Mouse (Mus musculus) CH12.LX (cell line): ENCODE data around the gene Msi1. TPM values are rescaled to one million over a fixed set of nuclear protein-coding genes. Genes with fewer than 3 reads are reported as not detected.

Source experiments
- DNase-seq: peaks from one replicate; pipeline ENCODE4 v3.0.0-alpha.2; 2013; ENCODE audit errors: extremely low read depth
- H3K27ac ChIP-seq: 2 replicates; pipeline ENCODE4 v1.5.1; 2012; ENCODE audit warnings: low read depth, mild to moderate bottlenecking, control low read depth, moderate library complexity; ENCODE audit not compliant: insufficient read depth
- H3K27me3 ChIP-seq: replicated peaks from 2 replicates; pipeline ENCODE3; 2012; ENCODE audit warnings: inconsistent platforms
- H3K36me3 ChIP-seq, 2 experiments: replicated peaks in 1 of 2; 2 replicates each; pipeline versions ENCODE3 to v1.6.1; 2012; ENCODE audit warnings: inconsistent platforms in 1 of 2, low read length in 1 of 2, mild to moderate bottlenecking in 1 of 2, mixed read lengths in 1 of 2, moderate library complexity in 1 of 2; ENCODE audit not compliant: control insufficient read depth in 1 of 2, insufficient read depth in 1 of 2
- H3K4me1 ChIP-seq, 2 experiments: 2 replicates each; pipeline ENCODE4 v1.6.1; 2012; ENCODE audit warnings: inconsistent platforms in 1 of 2, moderate library complexity in 1 of 2; ENCODE audit not compliant: insufficient read depth in 2 of 2, control insufficient read depth in 1 of 2
- H3K4me2 ChIP-seq: 2 replicates; pipeline ENCODE4 v1.6.1; 2012; ENCODE audit warnings: low read depth, mild to moderate bottlenecking, control low read depth; ENCODE audit not compliant: poor library complexity, insufficient read depth, severe bottlenecking
- H3K4me3 ChIP-seq, 3 experiments: fragments of 150-350 bp in 1 of 3; sonication (generic) in 1 of 3; replicated peaks in 1 of 3; 2 replicates each; pipeline versions ENCODE3 to v1.5.1; 2011 to 2012; ENCODE audit warnings: low read depth in 2 of 3, low read length in 2 of 3, mild to moderate bottlenecking in 2 of 3, moderate library complexity in 2 of 3, control low read depth in 1 of 3, improper control_type of control experiment in 1 of 3, inconsistent platforms in 1 of 3, mixed read lengths in 1 of 3; ENCODE audit not compliant: poor library complexity in 1 of 3
- H3K79me2 ChIP-seq: replicated peaks from 2 replicates; pipeline ENCODE4 v1.6.1; 2012; ENCODE audit warnings: mild to moderate bottlenecking, moderate library complexity; ENCODE audit not compliant: control insufficient read depth, poor library complexity, insufficient read depth, severe bottlenecking; ENCODE audit errors: extremely low read depth
- H3K9ac ChIP-seq: 2 replicates; pipeline ENCODE4 v1.6.1; 2012; ENCODE audit warnings: low read depth, mild to moderate bottlenecking, control low read depth, moderate library complexity; ENCODE audit not compliant: insufficient read depth
- H3K9me3 ChIP-seq: replicated peaks from 2 replicates; pipeline ENCODE3; 2012; ENCODE audit warnings: low read length, inconsistent platforms, mixed read lengths
- BHLHE40 ChIP-seq: IDR thresholded peaks from 2 replicates; pipeline ENCODE4 v1.6.1; 2011; ENCODE audit warnings: mild to moderate bottlenecking, low read depth, low read length, improper control_type of control experiment
- CTCF ChIP-seq, 2 experiments: IDR thresholded peaks in 1 of 2; conservative IDR thresholded peaks in 1 of 2; 2 replicates each; pipeline ENCODE4 v1.5.1; 2011 to 2012; ENCODE audit warnings: low read depth in 2 of 2, low read length in 2 of 2, improper control_type of control experiment in 1 of 2, inconsistent platforms in 1 of 2, mild to moderate bottlenecking in 1 of 2, moderate library complexity in 1 of 2
- E2F4 ChIP-seq: IDR thresholded peaks from 2 replicates; pipeline ENCODE4 v1.6.1; 2011; ENCODE audit warnings: low read depth, low read length, improper control_type of control experiment; ENCODE audit not compliant: insufficient replicate concordance
- HCFC1 ChIP-seq: IDR thresholded peaks from 2 replicates; pipeline ENCODE4 v1.6.1; 2012; ENCODE audit warnings: low read depth, mild to moderate bottlenecking, inconsistent platforms, low read length, improper control_type of control experiment
- IRF4 ChIP-seq: IDR thresholded peaks from 2 replicates; pipeline ENCODE4 v1.6.1; 2014; ENCODE audit warnings: low read depth, mild to moderate bottlenecking, inconsistent platforms, low read length, improper control_type of control experiment
- JUN ChIP-seq: IDR thresholded peaks from 2 replicates; pipeline ENCODE4 v1.6.1; 2011; ENCODE audit warnings: low read depth, mild to moderate bottlenecking, low read length, improper control_type of control experiment, moderate library complexity; ENCODE audit not compliant: insufficient read depth
- MXI1 ChIP-seq: IDR thresholded peaks from 2 replicates; pipeline ENCODE4 v1.6.1; 2011; ENCODE audit warnings: mild to moderate bottlenecking, low read depth, low read length, improper control_type of control experiment
- MYC ChIP-seq: IDR thresholded peaks from 2 replicates; pipeline ENCODE4 v1.6.1; 2011; ENCODE audit warnings: low read depth, mild to moderate bottlenecking, improper control_type of control experiment, low read length
- NELFE ChIP-seq: IDR thresholded peaks from 2 replicates; pipeline ENCODE4 v1.6.1; 2011; ENCODE audit warnings: low read depth, low read length, improper control_type of control experiment
- POLR2A ChIP-seq: IDR thresholded peaks from 2 replicates; pipeline ENCODE4 v1.6.1; 2011; ENCODE audit warnings: low read depth, mild to moderate bottlenecking, improper control_type of control experiment, low read length
- RAD21 ChIP-seq: IDR thresholded peaks from 2 replicates; pipeline ENCODE4 v1.6.1; 2011; ENCODE audit warnings: low read depth, mild to moderate bottlenecking, low read length, improper control_type of control experiment, moderate library complexity
- RCOR1 ChIP-seq: conservative IDR thresholded peaks from 2 replicates; pipeline ENCODE4 v1.6.1; 2012; ENCODE audit warnings: low read depth, mild to moderate bottlenecking, inconsistent platforms, low read length, improper control_type of control experiment
- SIN3A ChIP-seq: IDR thresholded peaks from 2 replicates; pipeline ENCODE4 v1.6.1; 2012; ENCODE audit warnings: low read length, improper control_type of control experiment, inconsistent platforms
- USF1 ChIP-seq: IDR thresholded peaks from 2 replicates; pipeline ENCODE4 v1.6.1; 2014; ENCODE audit warnings: low read depth, mild to moderate bottlenecking, inconsistent platforms, low read length, improper control_type of control experiment
- USF2 ChIP-seq: conservative IDR thresholded peaks from 2 replicates; pipeline ENCODE4 v1.6.1; 2011; ENCODE audit warnings: low read depth, low read length, improper control_type of control experiment
- ZKSCAN1 ChIP-seq: IDR thresholded peaks from 2 replicates; pipeline ENCODE4 v1.6.1; 2012; ENCODE audit warnings: low read depth, inconsistent platforms, low read length, improper control_type of control experiment, borderline replicate concordance
- dilution Hi-C: fragments of 300-500 bp; cut with MboI; formaldehyde crosslinking; loops from 2 replicates; pipeline ENCODE4 v1.14.3; 2020; ENCODE audit warnings: low sequenced_read_pairs; ENCODE audit not compliant: extremely low pct_unique_long_range_greater_than_20kb, extremely low pct_ligation_motif_present
- in situ Hi-C: fragments of 300-500 bp; cut with MboI; formaldehyde crosslinking; loops from 3 replicates; pipeline ENCODE4 v1.14.3; 2019; ENCODE audit warnings: low sequenced_read_pairs, low pct_ligation_motif_present, low pct_unique_long_range_greater_than_20kb, mixed read lengths
- polyA plus RNA-seq: library from polyadenylated mRNA; unstranded; fragments of >175 nt; gene quantifications from 2 replicates; pipeline ENCODE4 v1.2.1, GENCODE M21; 2012; ENCODE audit warnings: low read depth; ENCODE audit not compliant: insufficient read length
- total RNA-seq, 2 experiments: library from RNA; depleted of rRNA; stranded (reverse); fragments of 300-350 nt in 1 of 2; fragments of >200 nt in 1 of 2; gene quantifications; 2 replicates each; pipeline ENCODE4 v1.2.3; 2012 to 2014

Msi1 gene
- total and polyA plus RNA-seq, 3 experiments = 0.82 to 5.3 (median 4.1) TPM

DNA sequence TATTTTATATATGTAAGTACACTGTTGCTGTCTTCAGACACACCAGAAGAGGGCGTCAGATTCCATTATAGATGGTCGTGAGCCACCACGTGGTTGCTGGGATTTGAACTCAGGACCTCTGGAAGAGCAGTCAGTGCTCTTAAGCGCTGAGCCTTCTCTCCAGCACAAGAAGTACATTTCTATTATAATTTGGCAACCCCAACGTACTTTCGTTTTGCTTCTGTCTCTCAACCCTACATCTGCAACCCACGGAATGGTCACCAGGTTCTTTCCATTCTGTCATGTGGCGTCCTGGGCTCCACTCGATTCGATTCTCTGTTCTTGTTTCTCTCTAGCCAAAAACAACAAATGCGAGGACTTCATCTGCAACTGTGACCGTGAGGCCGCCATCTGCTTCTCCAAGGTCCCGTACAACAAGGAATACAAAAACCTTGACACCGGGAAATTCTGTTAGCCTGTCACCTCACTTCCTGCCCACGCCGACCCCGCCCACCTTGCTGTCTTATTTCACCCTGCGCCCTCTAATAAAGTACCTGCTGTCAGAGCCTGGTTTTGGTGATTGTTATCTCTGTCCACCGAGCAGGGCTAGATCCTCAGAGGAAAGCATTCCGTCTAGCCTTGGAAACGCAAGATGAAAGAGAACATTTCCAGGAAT, 44.9 kb downstream of the Msi1 start:
- no peak overlapping the region for H3K9ac ChIP-seq
- H3K27ac ChIP-seq = no peak overlapping the region
- no peaks in the 10 kb centered on the region for H3K9me3 ChIP-seq
- H3K4me3 ChIP-seq = peak overlapping the region; percentile 10 to 46 (median 26)
- in situ Hi-C loops (no loop called here), dilution Hi-C loops (no loop called here)
- DNase-seq = no peak
- peak; percentile 55 for TF ChIP-seq POLR2A
- peak; percentile 44; the same call in 1 of the 2 replicates for TF ChIP-seq MXI1
- TF ChIP-seq IRF4 = 0 out of 2 replicates have a peak, but pooled peaks have one; percentile 6
- TF ChIP-seq MYC = peak; percentile 88; the same call in 1 of the 2 replicates
- peak; percentile 19; the same call in 1 of the 2 replicates for TF ChIP-seq HCFC1
- peak; percentile 2; the same call in 1 of the 2 replicates for TF ChIP-seq USF1
- TF ChIP-seq JUN = no peak
- TF ChIP-seq CTCF (conservative IDR thresholded peaks at IDR 0.05 in 1 of 2, IDR thresholded peaks at IDR 0.05 in 1 of 2; ENCODE audit: low read depth in 2 of 2, low read length in 2 of 2) = peak in 1 of 2 experiments; percentile 21; a peak in 2 of 4 replicates
- TF ChIP-seq SIN3A = peak; percentile 59; the same call in 1 of the 2 replicates
- no peak for TF ChIP-seq RCOR1
- peaks cover 6 to 27% of the 10 kb centered on the region in 2 experiments for H3K36me3 ChIP-seq
- peak overlapping the region; percentile 42; the same call in 1 of the 2 replicates for H3K4me2 ChIP-seq
- H3K4me1 ChIP-seq = peaks cover 0 to 12% of the 10 kb centered on the region in 2 experiments; a peak in 2 of 4 replicates
- no peaks in the 10 kb centered on the region for H3K79me2 ChIP-seq
- H3K27me3 ChIP-seq = peaks cover 2% of the 10 kb centered on the region

DNA sequence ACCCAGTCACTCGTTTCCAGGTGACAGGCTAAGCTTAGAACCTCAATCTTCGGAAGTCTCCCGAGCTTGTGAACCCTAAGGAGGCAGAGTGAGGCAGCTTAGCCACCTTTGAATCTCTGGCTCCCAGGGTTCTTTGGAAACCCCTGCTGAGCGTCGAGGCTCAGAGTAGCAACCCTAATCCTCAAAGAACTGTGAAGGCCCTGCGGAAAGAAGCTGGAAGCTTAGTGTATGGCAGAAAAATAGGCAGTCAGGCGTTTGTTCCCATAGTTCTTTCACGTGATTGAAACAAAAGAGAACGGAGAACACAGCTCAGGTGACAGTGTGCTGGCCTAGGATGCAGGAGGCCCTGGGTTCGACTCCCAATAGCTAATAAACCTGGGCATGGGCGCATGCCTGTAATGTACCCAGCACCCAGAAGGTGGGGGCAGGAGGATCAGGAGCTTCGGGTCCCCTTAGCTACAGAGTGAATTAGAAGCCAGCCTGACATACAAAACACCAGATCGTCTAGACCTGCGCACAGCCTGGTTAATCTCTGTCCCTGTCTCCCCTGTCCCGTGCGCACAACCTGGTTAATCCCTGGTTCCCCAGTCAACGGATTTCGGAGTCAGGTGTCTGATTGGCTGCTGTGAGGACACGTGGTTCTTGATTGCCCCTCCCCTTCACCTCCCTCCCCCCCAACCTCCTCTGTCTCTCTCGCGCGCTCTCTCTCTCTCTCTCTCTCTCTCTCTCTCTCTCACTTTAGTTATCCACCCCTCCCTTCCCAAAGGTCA, 46.1 kb downstream of the Msi1 start:
- dilution Hi-C loops = no loop called here
- peaks cover 15 to 39% of the 10 kb centered on the region in 2 experiments for H3K36me3 ChIP-seq
- H3K79me2 ChIP-seq = no peaks in the 10 kb centered on the region
- H3K4me3 ChIP-seq = no peak overlapping the region
- peaks cover 2% of the 10 kb centered on the region for H3K27me3 ChIP-seq
- no peak for TF ChIP-seq NELFE
- TF ChIP-seq ZKSCAN1 = no peak
- no peak for TF ChIP-seq USF2
- no peak for TF ChIP-seq BHLHE40
- no peak for TF ChIP-seq E2F4
- TF ChIP-seq RAD21 = no peak
- TF ChIP-seq, all 38 proteins: peak for 0
- H3K27ac ChIP-seq = no peak overlapping the region
- H3K4me2 ChIP-seq = no peak overlapping the region
- in situ Hi-C loops = no loop called here
- H3K9ac ChIP-seq = no peak overlapping the region
- DNase-seq = no peak
- no peaks in the 10 kb centered on the region for H3K9me3 ChIP-seq
- H3K4me1 ChIP-seq = peaks cover 0 to 12% of the 10 kb centered on the region in 2 experiments; a peak in 2 of 4 replicates
